Mouse (Mus musculus) layer of hippocampus, adult 9-10 months (tissue): ENCODE measurements around the gene Olfr829.
"Not testable (repeated sequence)": the region's sequence is repeated elsewhere in the genome, so short reads cannot be mapped to it uniquely, and the experiment has no call there.

Source experiments
- DNase-seq: peaks from one replicate; pipeline ENCODE4 v3.0.0; 2022; ENCODE audit warnings: low spot score

Olfr829 gene

GRCm38 (mm10) chr9:18854633-18855032, at the start of gene Olfr829:
Gene Olfr829 (plus strand): TSS chr9:18854933.
- no peak for DNase-seq

GRCm38 (mm10) chr9:18819426-18819825, 35.3 kb upstream of the Olfr829 start, which contains the start of gene Olfr828:
Gene Olfr828 (minus strand): TSS chr9:18819526.
- no peak for DNase-seq

- no peak for DNase-seq
Measured at GRCm38 (mm10) chr9:18874393-18874792, 19.7 kb downstream of the Olfr829 start, which contains the start of gene Olfr830. Gene Olfr830 (plus strand): TSS chr9:18874693.

- not testable (repeated sequence) for DNase-seq
Measured at GRCm38 (mm10) chr9:18907699-18908098, 53.0 kb downstream of the Olfr829 start.
